In the genomic region with DNA sequence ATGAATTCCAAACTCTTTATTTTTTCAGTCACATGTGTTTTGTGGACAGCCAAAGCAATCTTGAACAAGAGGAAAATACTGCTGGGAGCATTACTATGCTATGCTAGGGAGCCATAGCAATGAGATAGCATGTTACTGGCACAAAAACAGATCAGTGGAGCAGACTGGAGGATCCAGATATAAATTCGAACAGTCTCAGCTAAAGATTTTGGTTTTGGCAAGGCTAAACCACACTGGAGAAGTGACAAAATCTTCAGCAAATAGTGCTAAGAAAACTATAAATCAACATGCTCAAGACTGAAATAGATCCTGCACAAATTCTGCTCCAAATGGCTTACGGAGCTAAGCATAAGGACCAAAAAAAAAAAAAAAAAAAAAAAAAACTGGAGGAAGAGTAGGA, we compare ENCODE assay signal across 24 mouse cellular contexts. TPM values are rescaled to one million over a fixed set of nuclear protein-coding genes. Genes with fewer than 3 reads are reported as not detected.
DNase-seq lines count a peak whose midpoint lies in the region; ATAC-seq and TF ChIP-seq lines count a peak whose summit lies in the region.
"Had no signal": no experiment of that assay in that cellular context is flagged by ENCODE, and none has a peak within 500 bp of the region (broad histone marks: within the 10 kb centered on the region; RNA-seq: fewer than 3 reads in every experiment).

No protein-coding gene starts in this region.

- TF ChIP-seq CTCF in CH12.LX (conservative IDR thresholded peaks at IDR 0.05 in 1 of 2, IDR thresholded peaks at IDR 0.05 in 1 of 2; ENCODE audit: low read depth in 2 of 2, low read length in 2 of 2) = no peak
- no peak for TF ChIP-seq CTCF in heart, adult 2 months (IDR thresholded peaks at IDR 0.05)

- no peak for DNase-seq in forebrain, embryonic 10.5 days (ENCODE audit: extremely low spot score, low spot score)
- DNase-seq in frontal cortex, adult 2 months (ENCODE audit: extremely low spot score in 1 of 2, low spot score in 1 of 2) = peak; percentile 20 to 58
- no peak for DNase-seq in frontal cortex, postnatal 10 days (ENCODE audit: low spot score in 2 of 2)
- no peak for DNase-seq in CH12.LX (ENCODE audit: extremely low read depth)
- peak; percentile 67 for DNase-seq in telencephalon, adult 2 months (ENCODE audit: low read depth, low spot score)
- no peak for DNase-seq in heart, adult 2 months
- DNase-seq: adrenal gland, postnatal 14 days; B cell, adult 2 months; cerebellum, adult 8-10 months; cerebellum, postnatal 14 days; embryo, embryonic 11 days; gastrocnemius, postnatal 10 days; heart, adult 18-20 months; heart, postnatal 36 days; kidney, adult 2 months had no signal

- TF ChIP-seq EP300 in CH12.LX (IDR thresholded peaks at IDR 0.05; ENCODE audit: low read length) = no peak
- TF ChIP-seq EP300 in heart, adult 2 months (IDR thresholded peaks at IDR 0.05; ENCODE audit: insufficient read depth, low read depth, low read length) = no peak

- no peaks in the 10 kb centered on the region for H3K9me3 ChIP-seq in forebrain, embryonic 15.5 days
- H3K9me3 ChIP-seq in forebrain, embryonic 10.5 days = no peaks in the 10 kb centered on the region
- H3K9me3 ChIP-seq in CH12.LX (replicated peaks; ENCODE audit: low read length) = no peaks in the 10 kb centered on the region
- H3K9me3 ChIP-seq: embryonic facial prominence, embryonic 15.5 days; heart, embryonic 12.5 days; hindbrain, embryonic 15.5 days had no signal

- dilution Hi-C loops in CH12.LX (cut with MboI; ENCODE audit: extremely low pct_ligation_motif_present, extremely low pct_unique_long_range_greater_than_20kb, low sequenced_read_pairs) = no loop called here

- no peak overlapping the region for H3K9ac ChIP-seq in forebrain, embryonic 15.5 days (replicated peaks)
- H3K9ac ChIP-seq in CH12.LX (ENCODE audit: insufficient read depth, low read depth) = no peak overlapping the region
- no peak overlapping the region for H3K9ac ChIP-seq in heart, adult 2 months (ENCODE audit: low read depth, low read length)
- H3K9ac ChIP-seq: embryonic facial prominence, embryonic 15.5 days; heart, embryonic 12.5 days; hindbrain, embryonic 15.5 days had no signal

- H3K4me3 ChIP-seq in forebrain, embryonic 15.5 days = no peak overlapping the region
- no peak overlapping the region for H3K4me3 ChIP-seq in forebrain, embryonic 10.5 days
- no peak overlapping the region for H3K4me3 ChIP-seq in CH12.LX (replicated peaks in 1 of 3; ENCODE audit: low read depth in 2 of 3, low read length in 2 of 3, poor library complexity in 1 of 3)
- no peak overlapping the region for H3K4me3 ChIP-seq in heart, adult 2 months
- H3K4me3 ChIP-seq: embryonic facial prominence, embryonic 15.5 days; erythroblast, embryonic 14.5 days; heart, embryonic 12.5 days; hindbrain, embryonic 15.5 days had no signal

- no peak overlapping the region for H3K4me2 ChIP-seq in forebrain, embryonic 15.5 days (replicated peaks)
- no peak overlapping the region for H3K4me2 ChIP-seq in CH12.LX (ENCODE audit: insufficient read depth, low read depth, poor library complexity, severe bottlenecking)
- H3K4me2 ChIP-seq: embryonic facial prominence, embryonic 15.5 days; heart, embryonic 12.5 days; hindbrain, embryonic 15.5 days had no signal

- no peaks in the 10 kb centered on the region for H3K27me3 ChIP-seq in forebrain, embryonic 15.5 days
- H3K27me3 ChIP-seq in forebrain, embryonic 10.5 days (ENCODE audit: poor library complexity, severe bottlenecking) = 0 out of 2 replicates have a peak, but pooled peaks cover 5% of the 10 kb centered on the region
- no peaks in the 10 kb centered on the region for H3K27me3 ChIP-seq in CH12.LX (replicated peaks)
- no peaks in the 10 kb centered on the region for H3K27me3 ChIP-seq in heart, adult 2 months (ENCODE audit: control insufficient read depth, insufficient read depth, low read length)
- H3K27me3 ChIP-seq: heart, embryonic 12.5 days; hindbrain, embryonic 15.5 days had no signal

- no peak for ATAC-seq in forebrain, embryonic 15.5 days (replicated peaks)
- ATAC-seq: CD4-positive, CD25-positive, alpha-beta regulatory T cell, adult 4 months; intestine, embryonic 16.5 days had no signal

- no peak for TF ChIP-seq POLR2A in CH12.LX (IDR thresholded peaks at IDR 0.05; ENCODE audit: low read depth, low read length)
- TF ChIP-seq POLR2A in heart, adult 2 months (IDR thresholded peaks at IDR 0.05; ENCODE audit: insufficient read depth, low read depth, low read length) = no peak

- no peak for TF ChIP-seq RAD21 in CH12.LX (IDR thresholded peaks at IDR 0.05; ENCODE audit: low read depth, low read length)

- H3K36me3 ChIP-seq in forebrain, embryonic 15.5 days = no peaks in the 10 kb centered on the region
- H3K36me3 ChIP-seq in forebrain, embryonic 10.5 days (replicated peaks) = no peaks in the 10 kb centered on the region
- no peaks in the 10 kb centered on the region for H3K36me3 ChIP-seq in CH12.LX (replicated peaks in 1 of 2; ENCODE audit: control insufficient read depth in 1 of 2, insufficient read depth in 1 of 2, low read length in 1 of 2)
- H3K36me3 ChIP-seq in heart, adult 2 months (ENCODE audit: control insufficient read depth, insufficient read depth, low read length) = no peaks in the 10 kb centered on the region
- H3K36me3 ChIP-seq: embryonic facial prominence, embryonic 15.5 days; heart, embryonic 12.5 days; hindbrain, embryonic 15.5 days had no signal

- H3K79me2 ChIP-seq in CH12.LX (replicated peaks; ENCODE audit: control insufficient read depth, extremely low read depth, insufficient read depth, poor library complexity, severe bottlenecking) = no peaks in the 10 kb centered on the region
- no peaks in the 10 kb centered on the region for H3K79me2 ChIP-seq in heart, adult 2 months (replicated peaks; ENCODE audit: control insufficient read depth, insufficient read depth, low read length)

- WGBS in forebrain, embryonic 15.5 days = 79% methylated on average over 2 of the region's 2 CpGs
- WGBS in forebrain, embryonic 10.5 days = 92% methylated on average over 2 of the region's 2 CpGs
- 67% methylated on average over 2 of the region's 2 CpGs for WGBS in heart, adult 2 months

- no peaks in the 10 kb centered on the region for H3K4me1 ChIP-seq in forebrain, embryonic 15.5 days
- peaks cover 9% of the 10 kb centered on the region for H3K4me1 ChIP-seq in forebrain, embryonic 10.5 days
- peaks cover 3% of the 10 kb centered on the region in 2 experiments; a peak in 3 of 4 replicates for H3K4me1 ChIP-seq in CH12.LX (ENCODE audit: control insufficient read depth in 1 of 2, insufficient read depth in 2 of 2)
- H3K4me1 ChIP-seq in heart, adult 2 months (ENCODE audit: control insufficient read depth, insufficient read depth, low read length) = no peaks in the 10 kb centered on the region
- H3K4me1 ChIP-seq: embryonic facial prominence, embryonic 15.5 days; heart, embryonic 12.5 days; hindbrain, embryonic 15.5 days had no signal

- in situ Hi-C loops in CH12.LX (cut with MboI; ENCODE audit: low pct_ligation_motif_present, low pct_unique_long_range_greater_than_20kb, low sequenced_read_pairs) = no loop called here

- intact Hi-C loops in heart, adult 2 months (cut with DNase I) = no loop called here

- peak overlapping the region; percentile 40; the same call in 1 of the 2 replicates for H3K27ac ChIP-seq in forebrain, embryonic 15.5 days (replicated peaks)
- no peak overlapping the region for H3K27ac ChIP-seq in forebrain, embryonic 10.5 days
- H3K27ac ChIP-seq in CH12.LX (ENCODE audit: insufficient read depth, low read depth) = no peak overlapping the region
- no peak overlapping the region for H3K27ac ChIP-seq in heart, adult 2 months
- H3K27ac ChIP-seq: embryonic facial prominence, embryonic 15.5 days; hindbrain, embryonic 15.5 days had no signal

TF ChIP-seq in CH12.LX, 34 proteins besides CTCF, POLR2A, EP300 and RAD21:
- peak; percentile 49 for TF ChIP-seq ZNF384 (IDR thresholded peaks at IDR 0.05; ENCODE audit: low read depth, low read length)
- no peak for TF ChIP-seq MAX (IDR thresholded peaks at IDR 0.05; ENCODE audit: low read length)
- no peak for TF ChIP-seq RCOR1 (conservative IDR thresholded peaks at IDR 0.05; ENCODE audit: low read depth, low read length)
- TF ChIP-seq BHLHE40 (IDR thresholded peaks at IDR 0.05; ENCODE audit: low read depth, low read length) = no peak
- TF ChIP-seq ETS1 (conservative IDR thresholded peaks at IDR 0.05; ENCODE audit: low read depth, low read length) = no peak
- no peak for TF ChIP-seq TCF12 (IDR thresholded peaks at IDR 0.05; ENCODE audit: low read depth, low read length)

RNA-seq across cellular contexts. Expression of gene Prr15, which starts 12.6 kb away (rescaled TPM):
- polyA plus RNA-seq in forebrain, embryonic 15.5 days (2015; fragmentation: Nextera tagmentation; extraction: Ambion mirVana) = 2.4 and 3.2 TPM in 2 replicates
- polyA plus RNA-seq in forebrain, embryonic 10.5 days (2016; fragmentation: Nextera tagmentation; extraction: Ambion mirVana) = 3.3 and 4.7 TPM in 2 replicates
- polyA plus RNA-seq in frontal cortex, adult 2 months (2012; rRNA removed) = 0.95 and 1.2 TPM in 2 replicates
- total RNA-seq in CH12.LX (2012; rRNA removed) = not detected in 2 replicates
- total RNA-seq in CH12.LX (2014; rRNA removed) = not detected in 2 replicates
- not detected in 2 replicates for polyA plus RNA-seq in CH12.LX (2012; ENCODE audit: insufficient read length, low read depth)
- 1 to 10 TPM; 1.7 to 2.6 TPM for total RNA-seq in heart, adult 2 months (2021)
- 1.1 and 1.2 TPM in 2 replicates for polyA plus RNA-seq in heart, adult 2 months (2012; rRNA removed)
- total RNA-seq: common myeloid progenitor, adult 5-6 weeks; MEL had no signal
- polyA plus RNA-seq: erythroblast, embryonic 14.5 days had no signal

Comparison
In these comparisons a context has a peak if more than half of its experiments do, and no peak if none do; other contexts are left out.
1. DNase-seq: peak in frontal cortex, adult 2 months (2 of 2) and telencephalon, adult 2 months (single experiment); none in forebrain, embryonic 10.5 days (single experiment), frontal cortex, postnatal 10 days (0 of 2), CH12.LX (single experiment) and heart, adult 2 months (0 of 2).